Mouse (Mus musculus) left cerebral cortex, postnatal 25 days (tissue): ENCODE measurements at regions not wholly inside any gene's neighbourhood (a gene's known extent, or its start where the extent isn't known, plus 50 kb on each side); places are given as distances from the start of the nearest gene placed in this dataset.
A peak's percentile ranks its signal among the peaks of the same experiment; 100 is the strongest.

ENCODE experiments used
- DNase-seq, 2 experiments: peaks; one replicate each; pipeline ENCODE4 v3.0.0; 2022; ENCODE audit warnings: low spot score in 2 of 2, mixed read lengths in 1 of 2
- intact Hi-C: fragments of 180-260 bp; cut with DNase I; formaldehyde crosslinking; loops from one replicate; pipeline ENCODE4 v1.15.1; 2025

DNA sequence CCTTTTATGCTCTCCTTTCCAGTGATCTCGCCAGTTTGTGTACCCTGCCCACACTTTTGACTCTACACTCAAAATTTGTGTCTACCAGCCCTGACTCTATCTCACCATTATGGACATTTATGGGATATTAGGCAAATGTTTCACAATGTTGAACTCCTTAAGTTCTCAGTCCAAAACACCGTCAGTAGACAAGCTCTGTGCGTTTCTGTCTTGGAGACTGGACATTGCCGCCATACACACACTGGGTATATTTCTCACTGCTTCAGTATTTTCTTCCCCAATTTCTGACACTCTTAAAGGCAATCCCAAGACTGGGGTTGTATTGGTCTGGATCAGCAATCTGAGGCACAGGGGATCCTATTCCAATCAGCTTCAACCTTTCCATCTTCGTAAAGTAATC, 75.6 kb downstream of the Oxgr1 start:
- no peak for DNase-seq
- intact Hi-C loops = loop anchor here (2.0 kb wide), 1 partner anchor 18 kb away; no protein-coding TSS in a partner anchor

DNA sequence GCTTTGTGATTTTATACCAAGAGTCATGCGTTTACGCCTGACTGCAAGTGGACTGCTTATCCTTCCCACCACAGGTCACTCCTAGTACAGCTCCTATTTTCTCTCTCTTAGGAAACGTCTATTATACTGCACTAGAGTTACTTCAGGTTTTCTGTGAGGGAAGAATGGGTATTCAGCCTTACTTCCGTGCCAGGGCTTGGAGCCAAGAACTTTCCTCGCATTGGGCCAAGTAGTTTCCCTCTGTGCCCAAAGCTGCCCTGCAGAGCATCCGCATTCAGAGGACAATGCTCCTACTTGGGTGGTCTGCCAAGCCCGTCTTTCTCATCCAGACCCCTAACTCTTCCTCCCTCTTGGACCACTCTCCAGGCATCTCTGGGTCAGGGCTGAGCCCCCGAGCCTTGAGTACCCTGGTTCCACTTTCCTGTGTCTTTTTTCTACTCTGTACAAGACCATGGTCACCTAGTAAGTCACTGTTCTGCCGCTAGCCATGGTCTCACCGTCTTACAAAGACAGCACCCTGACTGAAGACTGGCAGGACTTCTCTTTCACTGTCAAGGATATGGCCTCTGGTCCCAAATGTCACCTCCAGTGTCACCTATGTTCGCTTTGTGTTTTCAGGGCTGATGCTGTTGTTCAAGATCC, 76.3 kb downstream of the Oxgr1 start:
- peak in 1 of 2 experiments; percentile 28 for DNase-seq
- intact Hi-C loops = loop anchor here (2.0 kb wide), 1 partner anchor 17 kb away; no protein-coding TSS in a partner anchor

DNA sequence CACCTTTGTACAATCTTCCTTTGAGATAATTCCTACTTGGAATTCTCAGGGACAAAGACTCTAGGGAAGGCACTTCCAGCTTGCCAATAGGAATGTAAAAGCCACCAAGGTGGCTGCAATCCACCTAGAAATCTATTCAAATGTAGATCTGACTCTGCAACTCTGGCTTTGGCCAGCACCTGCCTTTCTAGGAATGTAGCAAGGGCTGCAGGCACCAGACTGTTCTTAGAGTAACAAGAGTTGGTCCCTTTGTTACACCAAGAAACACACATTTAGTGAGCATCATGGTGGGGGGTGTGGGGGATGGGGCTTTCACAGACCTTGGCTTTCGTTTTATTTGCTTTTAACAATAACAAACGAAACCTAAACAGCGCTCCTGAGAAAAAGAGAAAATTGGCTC, 78.5 kb downstream of the Oxgr1 start:
- intact Hi-C loops = no loop called here
- no peak for DNase-seq

DNA sequence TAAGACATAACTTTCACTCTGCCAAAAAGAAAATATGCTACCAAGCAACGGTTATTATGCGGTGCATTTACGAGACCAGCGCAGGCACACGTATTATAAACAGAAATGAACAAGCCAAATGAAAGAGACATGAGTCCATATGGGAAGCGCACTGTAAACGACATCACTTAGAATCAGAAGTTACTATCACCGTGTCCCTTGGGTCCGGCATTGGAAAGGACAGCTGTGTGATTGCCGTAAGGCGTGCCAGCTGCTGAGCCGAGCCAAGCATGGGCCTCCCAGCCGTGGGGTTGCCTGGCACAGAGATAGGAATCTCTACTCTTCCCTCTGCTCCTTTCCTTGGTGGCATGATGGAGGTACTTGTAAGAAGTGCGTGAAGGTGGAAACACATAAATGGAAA, 88.4 kb downstream of the Oxgr1 start:
- no peak for DNase-seq
- intact Hi-C loops = no loop called here

DNA sequence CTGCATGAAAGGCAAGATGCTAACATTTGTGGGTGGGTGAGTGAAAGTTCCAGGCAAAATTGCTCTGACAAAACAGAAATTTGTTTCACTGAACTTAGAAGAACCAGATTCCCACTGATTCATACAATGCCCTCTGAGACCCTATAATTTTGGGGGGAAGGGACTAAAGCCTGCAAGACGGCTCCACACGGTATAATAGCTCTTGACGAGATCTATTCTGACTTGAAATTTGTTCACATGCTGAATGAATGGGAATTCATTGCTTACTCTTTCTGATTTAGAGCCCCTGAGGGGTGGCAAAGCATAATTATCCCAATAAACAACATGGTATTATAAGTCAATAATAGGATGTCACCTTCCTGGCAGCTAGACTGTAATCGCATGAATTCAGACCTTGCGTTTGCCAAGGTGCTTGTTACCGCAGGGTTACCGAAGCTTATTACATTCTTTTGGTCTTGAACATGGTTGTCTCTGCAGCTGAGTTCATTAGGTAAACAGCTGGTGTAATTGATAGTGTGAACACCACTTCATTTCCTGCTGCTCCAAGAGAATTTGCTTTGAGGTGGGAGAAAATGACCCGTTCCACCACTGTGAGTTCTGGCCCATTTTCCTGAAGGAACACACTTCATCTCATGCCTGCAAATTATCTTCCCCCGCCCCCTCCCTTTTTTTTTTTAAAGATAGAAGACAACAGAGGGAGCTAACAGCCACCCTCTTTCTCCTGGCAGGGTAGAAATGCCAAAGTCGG, 89.2 kb downstream of the Oxgr1 start:
- intact Hi-C loops = no loop called here
- DNase-seq = no peak
